Mouse (Mus musculus): ENCODE results near the gene Tmem51. TPM values are rescaled to one million over a fixed set of nuclear protein-coding genes. Genes with fewer than 3 reads are reported as not detected.

Gene Tmem51
- total RNA-seq, 2 experiments from 2014 or later: 6.8 to 7.5 TPM

Other genes starting within 250 kb of the Tmem51 start
- not detected for gene Ctrc, start 237.9 kb downstream of the Tmem51 start, total RNA-seq (2021)
- gene Efhd2, start 209.4 kb downstream of the Tmem51 start, total RNA-seq (2021): 10 to 100 TPM; 55.2 to 60.4 TPM
- 1 to 10 TPM; 3.9 to 5.1 TPM for gene Fhad1, start 69.2 kb downstream of the Tmem51 start, total RNA-seq (2021)
- 10 to 100 TPM; 49.9 to 57.7 TPM for gene Kazn, start 155.1 kb upstream of the Tmem51 start, total RNA-seq (2021)

Measured in layer of hippocampus, postnatal 14 days (tissue).